Mouse (Mus musculus): ENCODE results near the gene Rrm2.
A peak's percentile ranks its signal among the peaks of the same experiment; 100 is the strongest.
"Not testable (repeated sequence)": the region's sequence is repeated elsewhere in the genome, so short reads cannot be mapped to it uniquely, and the experiment has no call there.

Rrm2 gene

GRCm38 (mm10) chr12:24707954-24708823 is at the start of gene Rrm2:
Gene Rrm2, plus strand, starts transcription at chr12:24708241.
- DNase-seq, result peak; percentile 94 to 95

- DNase-seq, result no peak
Measured at GRCm38 (mm10) chr12:24658998-24659397, 49.0 kb upstream of the Rrm2 start.

- no peak for DNase-seq
Measured at GRCm38 (mm10) chr12:24659923-24660322, 48.1 kb upstream of the Rrm2 start.

GRCm38 (mm10) chr12:24661100-24661499 is 46.9 kb upstream of the Rrm2 start:
- no peak for DNase-seq

- DNase-seq, result no peak
Measured at GRCm38 (mm10) chr12:24662131-24662530, 45.9 kb upstream of the Rrm2 start.

- no peak for DNase-seq
Measured at GRCm38 (mm10) chr12:24680096-24680491, 27.9 kb upstream of the Rrm2 start.

GRCm38 (mm10) chr12:24680492-24681285 is 27.4 kb upstream of the Rrm2 start:
- DNase-seq, result no peak

GRCm38 (mm10) chr12:24681286-24682023 is 26.6 kb upstream of the Rrm2 start, which contains the start of gene Cys1:
Gene Cys1, minus strand, starts transcription at chr12:24681813.
- no peak for DNase-seq

- DNase-seq, result no peak
Measured at GRCm38 (mm10) chr12:24682563-24682962, 25.5 kb upstream of the Rrm2 start.

- no peak for DNase-seq
Measured at GRCm38 (mm10) chr12:24683461-24683860, 24.6 kb upstream of the Rrm2 start.

- DNase-seq, result no peak
Measured at GRCm38 (mm10) chr12:24686038-24686695, 21.9 kb upstream of the Rrm2 start.

- no peak for DNase-seq
Measured at GRCm38 (mm10) chr12:24686696-24687346, 21.2 kb upstream of the Rrm2 start.

- no peak for DNase-seq
Measured at GRCm38 (mm10) chr12:24690351-24690750, 17.7 kb upstream of the Rrm2 start.

- DNase-seq, result peak; percentile 85 to 86
Measured at GRCm38 (mm10) chr12:24696500-24697483, 11.2 kb upstream of the Rrm2 start.

- DNase-seq, result peak; percentile 31 to 40
Measured at GRCm38 (mm10) chr12:24697484-24698204, 10.4 kb upstream of the Rrm2 start.

GRCm38 (mm10) chr12:24698514-24698913 is 9.5 kb upstream of the Rrm2 start:
- no peak for DNase-seq

- no peak for DNase-seq
Measured at GRCm38 (mm10) chr12:24699578-24699977, 8.5 kb upstream of the Rrm2 start.

GRCm38 (mm10) chr12:24701621-24702020 is 6.4 kb upstream of the Rrm2 start:
- DNase-seq, result not testable (repeated sequence)

GRCm38 (mm10) chr12:24703013-24703412 is 5.0 kb upstream of the Rrm2 start:
- no peak for DNase-seq
